Mouse (Mus musculus) heart, adult 2 months (tissue): ENCODE results near the gene Cop1. TPM values are rescaled to one million over a fixed set of nuclear protein-coding genes. Genes with fewer than 3 reads are reported as not detected.

Experiments
- DNase-seq, 2 experiments: peaks; one replicate each; pipeline ENCODE4 v3.0.0; 2021
- H3K27ac ChIP-seq: fragments of 200-600 bp; 2 replicates; pipeline ENCODE4 v1.8.1; 2022
- H3K27me3 ChIP-seq: fragments of 200-500 bp; 2 replicates; pipeline ENCODE4 v1.6.1; 2012; ENCODE audit warnings: mild to moderate bottlenecking, low read length, inconsistent platforms, mixed read lengths; ENCODE audit not compliant: control insufficient read depth, insufficient read depth
- H3K36me3 ChIP-seq: fragments of 200-500 bp; 2 replicates; pipeline ENCODE4 v1.6.1; 2012; ENCODE audit warnings: low read length, inconsistent platforms; ENCODE audit not compliant: control insufficient read depth, insufficient read depth
- H3K4me1 ChIP-seq: fragments of 200-500 bp; 2 replicates; pipeline ENCODE4 v1.6.1; 2011; ENCODE audit warnings: low read length; ENCODE audit not compliant: control insufficient read depth, insufficient read depth
- H3K4me3 ChIP-seq: fragments of 200-600 bp; 2 replicates; pipeline ENCODE4 v1.8.1; 2022
- H3K79me2 ChIP-seq: fragments of 200-500 bp; replicated peaks from 2 replicates; pipeline ENCODE4 v1.6.1; 2012; ENCODE audit warnings: mild to moderate bottlenecking, inconsistent platforms, low read length, moderate library complexity, mixed read lengths; ENCODE audit not compliant: control insufficient read depth, insufficient read depth
- H3K9ac ChIP-seq: fragments of 200-500 bp; 2 replicates; pipeline ENCODE4 v1.6.1; 2012; ENCODE audit warnings: low read depth, mild to moderate bottlenecking, control low read depth, inconsistent platforms, low read length, mixed read lengths
- CTCF ChIP-seq: fragments of 200-600 bp; IDR thresholded peaks from 2 replicates; pipeline ENCODE4 v1.8.1; 2022; ENCODE audit warnings: antibody characterized with exemption, mild to moderate bottlenecking, moderate library complexity
- EP300 ChIP-seq: fragments of 200-500 bp; IDR thresholded peaks from 2 replicates; pipeline ENCODE4 v1.6.1; 2011; ENCODE audit warnings: low read depth, low read length, control low read depth; ENCODE audit not compliant: insufficient read depth
- POLR2A ChIP-seq: fragments of 200-500 bp; IDR thresholded peaks from 2 replicates; pipeline ENCODE4 v1.6.1; 2011; ENCODE audit warnings: mild to moderate bottlenecking, low read depth, low read length, control low read depth; ENCODE audit not compliant: insufficient read depth
- WGBS: fragments of 180-500 bp; shearing (Covaris S2); methylation state at CpG from one replicate; pipeline ENCODE4 v1.1.7; 2018; 5-methylcytosine and 5-hydroxymethylcytosine counted together
- intact Hi-C: fragments of 180-260 bp; cut with DNase I; formaldehyde crosslinking; loops from one replicate; pipeline ENCODE4 v1.15.1; 2025
- microRNA-seq, 2 experiments: library from miRNA; unstranded; fragments of <30 nt; microRNA quantifications; one replicate each; pipeline ENCODE4 v1.2.0; 2021
- polyA plus RNA-seq: library from polyadenylated mRNA; depleted of rRNA; stranded (reverse); fragments of >200 nt; gene quantifications from 2 replicates; pipeline ENCODE4 v1.2.3, GENCODE M21; 2012
- total RNA-seq, 2 experiments: library from RNA; stranded (reverse); gene quantifications; 2 replicates each; pipeline ENCODE4 v1.2.3; 2021

Gene Cop1
- total and polyA plus RNA-seq, 3 experiments, result 38.9 to 149 (median 148) TPM

DNA sequence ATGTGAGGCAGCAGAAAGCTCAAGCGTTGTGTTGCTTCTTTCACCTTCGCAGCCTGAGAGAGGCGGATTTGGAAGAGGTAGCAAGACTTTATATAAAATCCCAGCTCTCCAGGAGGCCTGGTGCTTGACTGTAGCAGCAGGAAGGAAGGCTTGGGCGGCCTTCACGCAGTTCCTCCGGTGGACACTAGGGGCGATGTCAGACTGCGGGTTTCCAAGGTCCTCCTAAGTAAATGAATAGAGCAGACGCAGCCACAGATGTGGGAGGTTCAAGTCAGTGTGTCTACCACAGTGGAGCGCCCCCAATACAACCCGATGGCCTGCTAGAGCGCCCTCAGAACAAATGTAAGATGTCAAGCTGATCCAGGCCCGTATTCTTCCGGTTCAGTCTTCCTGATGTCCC, 157.9 kb downstream of the Cop1 start:
- H3K27me3 ChIP-seq, result no peaks in the 10 kb centered on the region
- H3K4me1 ChIP-seq, result 0 out of 2 replicates have a peak, but pooled peaks cover 3% of the 10 kb centered on the region
- H3K4me3 ChIP-seq, result no peak overlapping the region
- H3K36me3 ChIP-seq, result no peaks in the 10 kb centered on the region
- peak; percentile 92 for TF ChIP-seq CTCF
- no peak for TF ChIP-seq EP300
- no peak for TF ChIP-seq POLR2A
- peak; percentile 65 to 81 for DNase-seq
- no peaks in the 10 kb centered on the region for H3K79me2 ChIP-seq
- no peak overlapping the region for H3K27ac ChIP-seq
- H3K9ac ChIP-seq, result no peak overlapping the region
- WGBS, result 20% methylated on average over 14 of the region's 14 CpGs
- intact Hi-C loops, result loop anchor here (2.0 to 5.0 kb wide), 3 partner anchors 132 to 692 kb away; partner anchors contain the start of gene Tnr

DNA sequence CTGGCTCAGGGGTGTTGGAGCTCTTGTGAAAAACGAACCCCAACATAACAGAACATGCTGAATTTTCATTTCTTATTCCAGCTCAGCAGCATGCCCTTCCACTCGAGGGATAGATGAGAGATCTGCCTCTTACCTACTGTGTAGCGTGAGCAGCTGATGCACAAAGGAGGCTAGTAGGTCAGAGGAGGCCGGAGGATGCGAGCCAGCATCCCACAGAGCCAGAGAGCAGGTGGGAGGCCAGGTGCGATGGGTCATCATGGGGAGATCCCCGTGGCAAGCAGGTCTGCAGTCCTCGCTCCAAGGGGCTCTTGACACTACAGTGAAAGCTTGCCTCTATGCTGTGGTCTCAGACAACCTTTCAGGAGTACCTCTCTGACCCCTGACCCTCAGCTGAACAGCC, 160.5 kb downstream of the Cop1 start:
- intact Hi-C loops, result loop anchor here (5.0 kb wide), 2 partner anchors 130 to 690 kb away; partner anchors contain the start of gene Tnr
- H3K9ac ChIP-seq, result no peak overlapping the region
- H3K27ac ChIP-seq, result peak overlapping the region; percentile 49
- no peaks in the 10 kb centered on the region for H3K36me3 ChIP-seq
- no peaks in the 10 kb centered on the region for H3K79me2 ChIP-seq
- DNase-seq, result no peak
- no peaks in the 10 kb centered on the region for H3K27me3 ChIP-seq
- WGBS, result 77% methylated on average over 8 of the region's 8 CpGs
- TF ChIP-seq CTCF, result no peak
- no peak for TF ChIP-seq POLR2A
- no peak for TF ChIP-seq EP300
- 0 out of 2 replicates have a peak, but pooled peaks cover 3% of the 10 kb centered on the region for H3K4me1 ChIP-seq
- H3K4me3 ChIP-seq, result no peak overlapping the region

DNA sequence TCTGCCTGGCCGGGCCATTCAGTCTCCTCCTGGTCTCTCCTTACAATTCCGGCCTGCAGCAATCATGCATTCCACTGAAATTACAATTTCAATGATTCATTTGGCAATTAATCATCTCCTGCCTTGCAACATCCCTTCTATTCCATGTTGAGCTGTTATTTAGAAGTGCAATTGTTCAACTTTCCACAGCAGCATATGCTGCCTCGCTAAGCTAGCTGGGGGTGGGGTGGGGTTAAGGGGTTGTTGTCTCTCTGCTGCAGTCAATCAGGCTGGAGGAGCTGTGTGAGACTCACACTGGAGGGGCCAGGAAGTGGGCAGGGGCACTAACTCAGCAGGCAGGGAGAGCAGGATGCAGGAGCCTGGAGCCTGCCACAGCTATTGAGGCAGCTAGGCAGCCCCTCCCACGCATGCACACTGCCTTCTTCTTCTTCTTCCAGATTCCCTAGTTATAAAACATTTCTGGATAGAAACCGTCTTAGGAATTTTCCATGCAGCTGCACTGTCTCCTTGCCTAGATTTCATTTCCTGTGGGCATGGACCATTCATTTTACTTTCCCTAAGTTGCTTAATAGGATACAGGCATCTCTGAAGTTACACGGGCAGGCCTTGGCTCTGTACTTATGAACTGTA, 161.1 kb downstream of the Cop1 start:
- DNase-seq, result peak; percentile 58 to 70
- WGBS, result 34% methylated on average over 6 of the region's 6 CpGs
- peak overlapping the region; percentile 49 for H3K27ac ChIP-seq

DNA sequence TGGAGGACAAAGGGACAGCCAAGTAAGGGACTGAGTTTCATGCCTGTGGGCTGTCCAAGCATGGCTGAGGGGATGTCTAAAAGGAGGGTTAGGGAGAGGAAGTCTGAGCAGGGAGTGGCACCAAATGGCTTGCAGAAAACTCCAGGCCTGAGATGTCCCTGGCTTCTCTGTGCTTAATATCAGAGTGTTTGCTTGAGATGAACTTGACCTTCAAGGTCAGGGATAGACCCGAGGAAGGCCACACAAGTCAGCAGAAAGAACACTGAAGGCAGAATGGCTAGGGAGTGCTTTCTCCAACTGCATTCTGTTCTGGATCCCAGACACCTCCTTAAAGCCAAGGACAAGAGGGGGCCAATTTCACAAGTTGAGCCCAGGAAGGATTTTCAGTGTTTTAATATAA, 161.8 kb downstream of the Cop1 start:
- intact Hi-C loops, result loop anchor here (5.0 kb wide), 2 partner anchors 128 to 688 kb away; partner anchors contain the start of gene Tnr
- 17% methylated on average over 1 of the region's 1 CpGs for WGBS

More for the DNA sequence above, 161.1 kb downstream of the Cop1 start:
- intact Hi-C loops, result loop anchor here (5.0 kb wide), 2 partner anchors 129 to 689 kb away; partner anchors contain the start of gene Tnr
- Histone ChIP-seq H3K9ac (no peak overlapping the region), H3K36me3 (no peaks in the 10 kb centered on the region), H3K79me2 (no peaks in the 10 kb centered on the region), H3K4me1 (0 out of 2 replicates have a peak, but pooled peaks cover 3% of the 10 kb centered on the region), H3K27me3 (no peaks in the 10 kb centered on the region), H3K4me3 (no peak overlapping the region)
- TF ChIP-seq CTCF (no peak), POLR2A (no peak), EP300 (no peak)

DNA sequence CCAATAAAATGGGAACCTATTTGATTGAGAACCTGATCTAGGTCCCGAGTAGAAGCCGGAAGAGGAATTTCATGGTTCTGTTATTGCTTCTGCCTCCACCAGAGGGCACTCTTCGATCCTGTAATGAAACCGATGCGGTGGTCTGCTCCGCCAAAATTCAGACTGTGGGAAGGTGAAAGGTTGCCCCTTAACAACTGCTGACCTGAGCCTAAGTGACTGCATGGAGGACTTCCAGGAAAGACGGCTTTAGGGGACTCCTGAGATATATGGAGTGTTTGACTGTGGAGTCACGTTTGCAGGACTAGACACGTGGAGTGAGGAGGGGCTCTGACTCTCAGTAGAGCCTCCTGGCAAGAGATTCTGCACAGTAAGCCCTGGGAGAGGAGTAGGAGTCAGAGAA, 164.4 kb downstream of the Cop1 start:
- intact Hi-C loops, result loop anchor here (5.0 kb wide), 1 partner anchor 386 kb away; no protein-coding TSS in a partner anchor
- no peaks in the 10 kb centered on the region for H3K36me3 ChIP-seq
- WGBS, result 4% methylated on average over 9 of the region's 9 CpGs
- H3K27me3 ChIP-seq, result no peaks in the 10 kb centered on the region
- peak in 1 of 2 experiments; percentile 37 for DNase-seq
- H3K4me3 ChIP-seq, result no peak overlapping the region; the same call in 1 of the 2 replicates
- no peak overlapping the region for H3K9ac ChIP-seq
- no peaks in the 10 kb centered on the region for H3K79me2 ChIP-seq
- peak; percentile 85 for TF ChIP-seq CTCF
- TF ChIP-seq EP300, result 0 out of 2 replicates have a peak, but pooled peaks have one; percentile 12
- no peak for TF ChIP-seq POLR2A
- H3K27ac ChIP-seq, result no peak overlapping the region
- 0 out of 2 replicates have a peak, but pooled peaks cover 3% of the 10 kb centered on the region for H3K4me1 ChIP-seq

More for the DNA sequence above, 161.8 kb downstream of the Cop1 start:
- H3K4me3 ChIP-seq, result no peak overlapping the region
- TF ChIP-seq EP300 (no peak), CTCF (no peak), POLR2A (no peak)
- H3K27ac ChIP-seq, result peak overlapping the region; percentile 40
- H3K36me3 ChIP-seq, result no peaks in the 10 kb centered on the region
- no peaks in the 10 kb centered on the region for H3K79me2 ChIP-seq
- H3K27me3 ChIP-seq, result no peaks in the 10 kb centered on the region
- H3K4me1 ChIP-seq, result 0 out of 2 replicates have a peak, but pooled peaks cover 3% of the 10 kb centered on the region
- H3K9ac ChIP-seq, result no peak overlapping the region
- DNase-seq, result no peak

Small RNA genes lying within 50 kb of the gene (microRNA-seq; reads per million reads assigned to microRNA genes)
- 112 to 123 reads per million in 2 experiments for gene Mir1843b
